Mouse (Mus musculus) liver, embryonic 16.5 days (tissue): ENCODE results near the gene 4933424G06Rik. TPM values are rescaled to one million over a fixed set of nuclear protein-coding genes. Genes with fewer than 3 reads are reported as not detected.

Experiments
- ATAC-seq: fragments of 200-750 bp; cut with Nextera tagmentation; 2 replicates; pipeline ENCODE4 v1.8.0; 2017; ENCODE audit warnings: low read depth, mild to moderate bottlenecking, moderate number of reproducible peaks, moderate library complexity
- H3K27ac ChIP-seq: fragments of 300-500 bp; sonication (generic); 2 replicates; pipeline ENCODE4 v1.5.1; 2014; ENCODE audit warnings: mild to moderate bottlenecking, low read length
- H3K27me3 ChIP-seq: fragments of 300-500 bp; sonication (generic); 2 replicates; pipeline ENCODE4 v1.6.1; 2014; ENCODE audit warnings: low read depth, low read length, mixed read lengths; ENCODE audit not compliant: control insufficient read depth, insufficient read depth
- H3K36me3 ChIP-seq: fragments of 300-500 bp; sonication (generic); 2 replicates; pipeline ENCODE4 v1.6.1; 2014; ENCODE audit warnings: mild to moderate bottlenecking; ENCODE audit not compliant: control insufficient read depth, insufficient read depth
- H3K4me1 ChIP-seq: fragments of 300-500 bp; sonication (generic); 2 replicates; pipeline ENCODE4 v1.6.1; 2014; ENCODE audit warnings: low read depth, low read length, mixed read lengths; ENCODE audit not compliant: control insufficient read depth
- H3K4me2 ChIP-seq: fragments of 300-500 bp; sonication (generic); 2 replicates; pipeline ENCODE4 v1.6.1; 2014; ENCODE audit warnings: low read depth, low read length, mixed read lengths
- H3K4me3 ChIP-seq: fragments of 300-500 bp; sonication (generic); 2 replicates; pipeline ENCODE4 v1.5.1; 2014; ENCODE audit warnings: low read depth, mild to moderate bottlenecking, low read length
- H3K9ac ChIP-seq: fragments of 300-500 bp; sonication (generic); 2 replicates; pipeline ENCODE4 v1.6.1; 2014; ENCODE audit warnings: low read depth, low read length
- H3K9me3 ChIP-seq: fragments of 300-500 bp; sonication (generic); replicated peaks from 2 replicates; pipeline ENCODE4 v1.6.1; 2016; ENCODE audit warnings: low read length; ENCODE audit not compliant: control insufficient read depth
- WGBS: fragments of 180-500 bp; shearing (Covaris S2); extraction: QIAGEN DNeasy Blood & Tissue Kit; methylation state at CpG from one replicate; pipeline ENCODE4 v1.1.7; 2014; ENCODE audit not compliant: insufficient replicate concordance; 5-methylcytosine and 5-hydroxymethylcytosine counted together
- polyA plus RNA-seq: library from polyadenylated mRNA; unstranded; fragments of >200 nt; fragmentation: Nextera tagmentation; extraction: Ambion mirVana; gene quantifications from 2 replicates; pipeline ENCODE4 v1.2.1, GENCODE M21; 2015

Gene 4933424G06Rik
- polyA plus RNA-seq, 1 experiment from 2014 or later: not detected

- no peak overlapping the region for H3K4me2 ChIP-seq
- H3K9ac ChIP-seq: no peak overlapping the region
- H3K27me3 ChIP-seq: no peaks in the 10 kb centered on the region
- H3K9me3 ChIP-seq: no peaks in the 10 kb centered on the region; the same call in 1 of the 2 replicates
- H3K36me3 ChIP-seq: no peaks in the 10 kb centered on the region
- WGBS: 73% methylated on average over 9 of the region's 9 CpGs
- H3K4me3 ChIP-seq: no peak overlapping the region
- H3K4me1 ChIP-seq: no peaks in the 10 kb centered on the region
- ATAC-seq: no peak
- H3K27ac ChIP-seq: no peak overlapping the region
Observed at GRCm38 (mm10) chr1:36772198-36772934, 62.4 kb downstream of the 4933424G06Rik start.

DNA sequence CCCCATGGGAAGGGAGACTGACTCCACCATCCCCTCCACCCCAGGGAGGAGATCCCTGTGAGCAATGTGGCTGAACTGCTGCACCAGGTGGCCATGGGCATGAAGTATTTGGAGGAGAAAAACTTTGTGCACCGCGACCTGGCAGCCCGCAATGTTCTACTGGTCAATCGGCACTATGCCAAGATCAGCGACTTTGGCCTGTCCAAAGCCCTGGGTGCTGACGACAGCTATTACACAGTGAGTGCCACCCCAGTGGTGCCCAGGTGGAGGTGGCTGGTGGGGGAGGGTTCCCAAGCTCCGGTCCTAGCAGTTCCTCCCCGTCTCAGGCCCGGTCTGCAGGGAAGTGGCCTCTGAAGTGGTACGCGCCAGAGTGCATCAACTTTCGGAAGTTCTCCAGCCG, 70.8 kb downstream of the 4933424G06Rik start:
- no peak for ATAC-seq
- Histone ChIP-seq H3K9me3 (no peaks in the 10 kb centered on the region; the same call in 1 of the 2 replicates), H3K4me1 (peaks cover 5% of the 10 kb centered on the region), H3K4me2 (no peak overlapping the region), H3K36me3 (no peaks in the 10 kb centered on the region), H3K9ac (no peak overlapping the region), H3K4me3 (no peak overlapping the region), H3K27me3 (no peaks in the 10 kb centered on the region), H3K27ac (no peak overlapping the region)
- 78% methylated on average over 13 of the region's 13 CpGs for WGBS

DNA sequence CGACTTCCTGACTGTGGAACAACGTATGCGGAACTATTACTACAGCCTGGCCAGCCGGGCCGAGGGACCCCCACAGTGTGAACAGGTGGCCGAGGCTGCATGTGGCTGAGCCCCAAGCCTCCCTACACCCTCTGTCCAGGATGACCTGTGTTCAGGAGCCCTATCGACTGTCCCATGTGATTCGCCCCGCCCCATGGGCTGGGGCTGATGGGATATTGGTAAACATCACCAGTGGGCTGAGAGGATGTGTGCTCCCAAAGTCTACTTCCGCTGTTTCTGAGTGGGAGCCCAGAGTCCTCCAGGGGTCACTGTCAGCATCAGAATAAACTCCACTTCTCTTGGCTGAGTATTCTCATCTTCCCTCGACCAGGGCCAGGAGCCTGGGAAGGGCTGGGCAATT, 72.5 kb downstream of the 4933424G06Rik start:
- Histone ChIP-seq H3K27ac (no peak overlapping the region), H3K4me2 (no peak overlapping the region), H3K9ac (no peak overlapping the region), H3K9me3 (no peaks in the 10 kb centered on the region; the same call in 1 of the 2 replicates), H3K27me3 (no peaks in the 10 kb centered on the region), H3K36me3 (no peaks in the 10 kb centered on the region), H3K4me1 (peaks cover 5% of the 10 kb centered on the region), H3K4me3 (no peak overlapping the region)
- WGBS: 59% methylated on average over 11 of the region's 11 CpGs
- ATAC-seq: no peak

- peaks cover 5% of the 10 kb centered on the region for H3K4me1 ChIP-seq
- 0 out of 2 replicates have a peak overlapping the region, but pooled peaks have one; percentile 21 for H3K9ac ChIP-seq
- WGBS: 4% methylated on average over 20 of the region's 20 CpGs
- ATAC-seq: peak; percentile 56
- peak overlapping the region; percentile 51 for H3K4me3 ChIP-seq
- no peak overlapping the region for H3K27ac ChIP-seq
- H3K36me3 ChIP-seq: no peaks in the 10 kb centered on the region
- H3K9me3 ChIP-seq: no peaks in the 10 kb centered on the region
- H3K4me2 ChIP-seq: peak overlapping the region; percentile 75
- no peaks in the 10 kb centered on the region for H3K27me3 ChIP-seq
Observed at GRCm38 (mm10) chr1:36784365-36785134, 74.6 kb downstream of the 4933424G06Rik start.

- H3K4me3 ChIP-seq: peak overlapping the region; percentile 51
- H3K9ac ChIP-seq: no peak overlapping the region
- peaks cover 5% of the 10 kb centered on the region for H3K4me1 ChIP-seq
- no peaks in the 10 kb centered on the region for H3K36me3 ChIP-seq
- no peaks in the 10 kb centered on the region for H3K9me3 ChIP-seq
- ATAC-seq: no peak
- H3K4me2 ChIP-seq: peak overlapping the region; percentile 75
- under 1% methylated on average over 16 of the region's 16 CpGs for WGBS
- no peaks in the 10 kb centered on the region for H3K27me3 ChIP-seq
- no peak overlapping the region for H3K27ac ChIP-seq
Observed at GRCm38 (mm10) chr1:36785238-36785641, 75.3 kb downstream of the 4933424G06Rik start.

DNA sequence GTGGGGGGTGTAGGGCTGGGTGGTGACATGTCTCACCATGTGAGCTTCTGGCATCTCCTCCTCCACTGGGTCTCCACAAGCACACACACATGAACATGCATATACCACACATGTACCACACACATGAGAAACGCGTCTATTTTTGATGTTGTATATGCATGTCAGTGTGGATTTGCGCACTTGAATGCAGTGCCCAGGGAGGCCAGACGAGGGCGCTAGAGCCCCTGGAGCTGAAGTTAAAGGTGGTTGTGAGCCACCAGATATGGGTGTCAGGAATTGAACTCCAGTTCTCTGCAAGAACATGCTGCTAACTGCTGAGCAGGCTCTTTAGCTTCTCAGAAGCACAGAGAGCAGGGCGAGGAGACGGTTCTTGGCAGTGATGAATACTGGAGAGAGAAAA, 76.4 kb downstream of the 4933424G06Rik start:
- no peaks in the 10 kb centered on the region for H3K27me3 ChIP-seq
- no peak overlapping the region for H3K27ac ChIP-seq
- H3K9ac ChIP-seq: no peak overlapping the region
- 88% methylated on average over 7 of the region's 7 CpGs for WGBS
- no peak overlapping the region for H3K4me2 ChIP-seq
- no peaks in the 10 kb centered on the region for H3K9me3 ChIP-seq
- H3K4me3 ChIP-seq: no peak overlapping the region
- H3K36me3 ChIP-seq: peaks cover 4% of the 10 kb centered on the region
- peaks cover 5% of the 10 kb centered on the region for H3K4me1 ChIP-seq
- ATAC-seq: no peak

DNA sequence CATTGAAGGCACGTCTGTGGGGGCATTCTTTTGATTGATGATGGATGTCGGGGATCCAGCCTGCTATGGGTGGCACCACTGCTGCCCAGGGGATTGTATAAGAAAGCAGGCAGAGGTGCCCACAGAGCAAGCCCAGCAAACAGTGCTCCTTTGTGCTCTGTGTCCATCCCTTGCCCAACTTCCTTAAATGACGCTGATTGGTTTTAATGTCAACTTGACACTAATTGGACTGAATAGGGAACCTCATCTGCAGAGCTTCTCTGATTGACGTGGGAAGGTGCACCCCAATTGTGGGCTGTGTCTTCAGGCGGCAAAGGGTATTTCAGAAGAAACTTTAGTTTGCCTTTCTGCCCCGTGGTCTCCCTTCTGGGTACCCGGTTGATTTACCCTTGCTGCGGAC, 79.5 kb downstream of the 4933424G06Rik start:
- 64% methylated on average over 8 of the region's 8 CpGs for WGBS
- Histone ChIP-seq H3K4me2 (no peak overlapping the region), H3K27me3 (no peaks in the 10 kb centered on the region), H3K4me1 (peaks cover 5% of the 10 kb centered on the region), H3K9me3 (no peaks in the 10 kb centered on the region), H3K4me3 (no peak overlapping the region), H3K27ac (no peak overlapping the region), H3K9ac (no peak overlapping the region), H3K36me3 (peaks cover 30% of the 10 kb centered on the region)
- ATAC-seq: no peak

DNA sequence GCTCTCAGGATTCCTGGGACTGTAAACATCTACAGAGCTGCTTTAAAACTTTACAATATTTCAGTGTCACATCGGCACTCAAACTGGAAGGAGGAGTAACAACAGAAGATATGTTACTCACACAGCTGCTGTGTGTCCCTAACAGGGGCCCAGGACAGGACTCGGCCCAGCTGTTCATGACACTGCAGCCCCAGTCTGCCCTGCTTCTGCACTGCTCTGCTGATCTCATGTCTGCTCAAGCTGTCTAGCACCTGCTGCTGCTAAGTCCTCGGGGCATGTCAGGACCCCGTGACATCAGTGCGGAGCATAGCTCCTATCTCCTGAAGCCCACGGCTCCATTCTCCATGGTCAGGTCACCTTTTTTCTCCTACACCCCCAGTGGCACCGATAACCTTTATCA, 86.8 kb downstream of the 4933424G06Rik start:
- Histone ChIP-seq H3K27me3 (no peaks in the 10 kb centered on the region), H3K27ac (no peak overlapping the region), H3K4me2 (no peak overlapping the region), H3K36me3 (peaks cover 90% of the 10 kb centered on the region), H3K9me3 (no peaks in the 10 kb centered on the region), H3K4me3 (no peak overlapping the region), H3K4me1 (no peaks in the 10 kb centered on the region), H3K9ac (no peak overlapping the region)
- 85% methylated on average over 7 of the region's 7 CpGs for WGBS
- no peak for ATAC-seq

DNA sequence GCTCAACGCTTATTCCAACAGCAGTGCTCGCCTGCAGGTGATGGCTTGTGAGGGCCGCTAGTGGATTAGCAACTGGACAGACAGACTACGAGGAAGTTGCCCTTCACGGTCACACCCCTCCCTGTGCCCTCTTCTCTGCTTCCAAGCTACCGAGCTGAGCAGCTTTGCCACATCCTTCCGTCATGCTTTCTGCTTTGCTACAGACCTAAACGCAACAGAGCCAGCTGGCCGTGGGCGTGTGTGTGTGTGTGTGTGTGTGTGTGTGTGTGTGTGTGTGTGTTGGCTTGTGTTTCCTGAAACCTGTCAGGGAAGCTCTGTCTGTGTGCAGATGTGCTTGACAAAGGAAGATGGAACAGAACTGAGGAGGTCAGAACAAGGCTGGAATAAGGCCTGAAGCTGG, 87.5 kb downstream of the 4933424G06Rik start:
- Histone ChIP-seq H3K4me1 (no peaks in the 10 kb centered on the region), H3K9ac (no peak overlapping the region), H3K27ac (no peak overlapping the region), H3K9me3 (no peaks in the 10 kb centered on the region), H3K4me2 (no peak overlapping the region), H3K4me3 (no peak overlapping the region), H3K27me3 (no peaks in the 10 kb centered on the region), H3K36me3 (peaks cover 90% of the 10 kb centered on the region)
- WGBS: 72% methylated on average over 10 of the region's 10 CpGs
- ATAC-seq: no peak
